Mouse (Mus musculus): ENCODE measurements around the gene Slc2a13. TPM values are rescaled to one million over a fixed set of nuclear protein-coding genes. Genes with fewer than 3 reads are reported as not detected.

Slc2a13 gene
- polyA plus RNA-seq, 1 experiment: 18.2 TPM

DNA sequence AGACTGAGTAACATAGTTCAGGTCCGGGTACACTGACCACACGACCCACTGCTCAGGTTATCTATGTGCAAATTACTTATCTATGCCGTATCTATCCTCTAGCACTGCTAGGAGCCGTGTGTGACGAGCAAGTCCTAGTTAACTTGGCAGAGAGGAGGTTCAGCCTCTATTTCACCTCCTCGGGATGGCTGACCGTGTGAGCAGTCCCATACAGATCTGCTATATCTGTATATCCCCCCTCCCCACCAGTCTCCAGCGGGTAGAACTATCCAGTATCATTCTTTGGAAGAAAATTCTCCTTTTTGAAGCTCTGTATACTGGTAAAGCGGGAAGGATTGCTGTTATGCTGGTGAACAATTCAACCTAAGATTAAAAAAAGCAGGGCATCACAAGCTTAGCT is 70.8 kb downstream of the Slc2a13 start:
- 90% methylated on average over 9 of the region's 9 CpGs for WGBS
- H3K27me3 ChIP-seq (ENCODE audit: control insufficient read depth, insufficient read depth, low read length): no peaks in the 10 kb centered on the region
- TF ChIP-seq POLR2A (IDR thresholded peaks at IDR 0.05; ENCODE audit: borderline replicate concordance, insufficient read depth, low read length): no peak
- no peak for TF ChIP-seq CTCF (IDR thresholded peaks at IDR 0.05; ENCODE audit: borderline replicate concordance, insufficient read depth, low read depth, low read length)
- H3K4me1 ChIP-seq (ENCODE audit: control insufficient read depth, insufficient read depth, low read length): peaks cover 4% of the 10 kb centered on the region; the same call in 1 of the 2 replicates
- no peak overlapping the region for H3K4me3 ChIP-seq (replicated peaks; ENCODE audit: insufficient read depth, low read depth, low read length)
- no peak for DNase-seq
- no peak overlapping the region for H3K27ac ChIP-seq (ENCODE audit: insufficient read depth, low read length)

DNA sequence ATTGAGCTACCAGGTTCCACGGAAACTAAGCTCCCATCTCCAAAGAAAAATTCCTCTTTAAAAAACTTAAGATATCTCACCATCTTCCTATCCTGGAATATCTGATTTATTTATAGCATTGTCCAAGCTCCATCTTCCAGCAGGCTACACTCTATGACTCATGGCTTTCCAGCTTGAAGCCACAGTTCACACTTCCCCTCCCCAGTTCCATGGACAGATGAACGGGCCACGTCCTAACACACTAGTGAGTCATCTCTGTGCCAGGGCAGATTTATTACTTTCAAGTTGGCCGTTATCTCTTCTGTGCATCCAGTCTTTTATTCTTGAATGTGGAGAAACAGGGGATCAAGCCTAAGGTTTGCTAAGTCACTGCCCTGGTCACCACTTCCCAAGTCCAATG is 78.0 kb downstream of the Slc2a13 start:
- Histone ChIP-seq H3K4me1 (ENCODE audit: control insufficient read depth, insufficient read depth, low read length) (peaks cover 19% of the 10 kb centered on the region), H3K27ac (ENCODE audit: insufficient read depth, low read length) (no peak overlapping the region), H3K27me3 (ENCODE audit: control insufficient read depth, insufficient read depth, low read length) (no peaks in the 10 kb centered on the region), H3K4me3 (replicated peaks; ENCODE audit: insufficient read depth, low read depth, low read length) (no peak overlapping the region)
- no peak for TF ChIP-seq CTCF (IDR thresholded peaks at IDR 0.05; ENCODE audit: borderline replicate concordance, insufficient read depth, low read depth, low read length)
- no peak for TF ChIP-seq POLR2A (IDR thresholded peaks at IDR 0.05; ENCODE audit: borderline replicate concordance, insufficient read depth, low read length)
- 19% methylated on average over 4 of the region's 4 CpGs for WGBS
- peak; percentile 46 to 81 for DNase-seq

DNA sequence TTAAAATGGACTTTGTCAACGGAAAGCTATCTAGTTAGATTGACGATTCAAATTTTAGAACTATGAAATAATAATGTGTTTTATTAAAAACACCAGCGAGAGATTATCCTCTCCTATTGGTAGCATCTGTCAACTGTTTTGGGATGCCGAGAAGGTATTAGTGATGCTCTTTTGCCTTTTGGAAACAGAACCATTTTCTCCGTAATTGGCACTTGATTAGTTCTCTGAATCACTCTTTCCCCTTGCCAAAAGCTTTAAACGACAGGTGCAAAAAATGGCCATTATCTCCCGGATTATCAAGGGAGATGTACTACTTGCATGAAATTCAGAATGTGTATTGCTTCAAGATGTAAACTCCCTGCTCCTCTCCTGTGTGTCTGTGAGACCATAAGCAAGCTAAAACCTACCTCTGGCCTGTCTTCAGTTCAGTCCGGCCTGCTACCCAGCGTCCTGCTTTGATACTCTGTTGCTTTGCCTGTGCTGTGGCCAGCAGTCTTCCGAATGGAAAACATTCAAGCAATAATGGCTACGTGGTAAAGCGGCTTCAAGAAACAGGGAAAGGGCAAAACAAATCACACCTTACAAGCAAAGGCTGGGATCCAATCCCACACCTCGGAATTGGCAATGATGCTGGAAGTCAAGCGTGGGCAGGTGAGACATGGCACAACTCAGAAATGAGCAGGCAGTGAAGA is 93.0 kb downstream of the Slc2a13 start:
- 10% methylated on average over 14 of the region's 14 CpGs for WGBS
- H3K4me3 ChIP-seq (replicated peaks; ENCODE audit: insufficient read depth, low read depth, low read length): no peak overlapping the region
- no peak for TF ChIP-seq POLR2A (IDR thresholded peaks at IDR 0.05; ENCODE audit: borderline replicate concordance, insufficient read depth, low read length)
- no peak for TF ChIP-seq CTCF (IDR thresholded peaks at IDR 0.05; ENCODE audit: borderline replicate concordance, insufficient read depth, low read depth, low read length)
- peak; percentile 66 to 83 for DNase-seq
- peak overlapping the region; percentile 42; the same call in 1 of the 2 replicates for H3K27ac ChIP-seq (ENCODE audit: insufficient read depth, low read length)
- no peaks in the 10 kb centered on the region for H3K27me3 ChIP-seq (ENCODE audit: control insufficient read depth, insufficient read depth, low read length)
- peaks cover 16% of the 10 kb centered on the region for H3K4me1 ChIP-seq (ENCODE audit: control insufficient read depth, insufficient read depth, low read length)

DNA sequence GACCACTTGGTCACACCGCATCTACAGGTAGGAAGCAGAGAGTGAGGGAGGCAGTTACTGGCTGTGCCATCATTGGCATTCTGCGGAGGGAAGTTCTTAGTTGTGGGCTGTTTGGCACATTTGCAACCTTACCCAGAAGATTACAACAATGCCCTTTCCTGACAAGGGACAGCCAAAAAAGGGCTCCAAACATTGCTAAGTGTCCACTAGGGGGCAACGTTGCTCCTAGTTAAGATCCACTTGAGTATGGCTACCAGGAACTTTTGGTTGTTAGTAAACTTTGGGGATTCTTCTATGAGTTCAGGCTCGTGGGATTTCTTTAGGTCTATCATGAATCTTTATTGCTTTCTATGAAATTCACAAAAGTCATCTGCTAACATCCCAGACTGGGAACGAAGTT is 95.3 kb downstream of the Slc2a13 start:
- DNase-seq: peak; percentile 53 to 62
- Histone ChIP-seq H3K27ac (ENCODE audit: insufficient read depth, low read length) (no peak overlapping the region), H3K4me3 (replicated peaks; ENCODE audit: insufficient read depth, low read depth, low read length) (no peak overlapping the region), H3K27me3 (ENCODE audit: control insufficient read depth, insufficient read depth, low read length) (no peaks in the 10 kb centered on the region), H3K4me1 (ENCODE audit: control insufficient read depth, insufficient read depth, low read length) (peaks cover 18% of the 10 kb centered on the region)
- 59% methylated on average over 5 of the region's 5 CpGs for WGBS
- no peak for TF ChIP-seq POLR2A (IDR thresholded peaks at IDR 0.05; ENCODE audit: borderline replicate concordance, insufficient read depth, low read length)
- peak; percentile 66 for TF ChIP-seq CTCF (IDR thresholded peaks at IDR 0.05; ENCODE audit: borderline replicate concordance, insufficient read depth, low read depth, low read length)

DNA sequence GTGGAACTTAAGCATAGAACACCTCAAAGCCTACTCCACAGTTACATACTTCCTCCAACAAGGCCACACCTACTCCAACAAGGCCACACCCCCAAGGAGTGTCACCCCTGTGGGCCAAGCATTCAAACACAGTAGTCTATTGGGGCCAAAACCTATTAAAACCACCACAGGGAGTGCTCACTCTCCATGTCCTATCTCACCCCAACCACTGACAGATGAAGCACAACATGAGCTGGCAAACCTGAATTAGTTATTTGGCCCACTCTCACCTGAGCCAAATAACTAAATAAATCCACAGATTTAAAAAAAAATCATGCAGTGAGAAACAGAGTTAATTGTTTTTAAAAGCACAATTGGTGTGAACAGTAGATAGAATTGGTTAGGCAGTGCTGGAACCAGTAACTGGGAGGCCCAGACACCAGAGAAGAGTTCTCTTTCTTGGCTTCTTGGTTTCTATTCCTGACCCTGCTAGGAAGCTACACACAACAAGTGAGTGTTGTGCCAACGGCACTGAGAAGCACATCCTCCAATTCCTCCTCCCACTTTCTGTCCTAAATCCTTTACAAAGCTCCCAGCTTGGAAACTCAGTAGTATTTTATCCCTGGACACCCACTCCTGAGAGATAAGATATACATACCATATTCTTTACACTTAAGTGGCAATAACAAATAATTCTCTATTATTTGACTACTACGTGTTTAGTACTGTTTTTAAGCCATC is 99.2 kb downstream of the Slc2a13 start:
- Histone ChIP-seq H3K27me3 (ENCODE audit: control insufficient read depth, insufficient read depth, low read length) (no peaks in the 10 kb centered on the region), H3K4me3 (replicated peaks; ENCODE audit: insufficient read depth, low read depth, low read length) (no peak overlapping the region), H3K4me1 (ENCODE audit: control insufficient read depth, insufficient read depth, low read length) (peaks cover 6% of the 10 kb centered on the region; the same call in 1 of the 2 replicates), H3K27ac (ENCODE audit: insufficient read depth, low read length) (no peak overlapping the region)
- DNase-seq: peak; percentile 43 to 70
- WGBS: 49% methylated on average over 2 of the region's 2 CpGs
- TF ChIP-seq POLR2A (IDR thresholded peaks at IDR 0.05; ENCODE audit: borderline replicate concordance, insufficient read depth, low read length) (no peak), CTCF (IDR thresholded peaks at IDR 0.05; ENCODE audit: borderline replicate concordance, insufficient read depth, low read depth, low read length) (no peak)

DNA sequence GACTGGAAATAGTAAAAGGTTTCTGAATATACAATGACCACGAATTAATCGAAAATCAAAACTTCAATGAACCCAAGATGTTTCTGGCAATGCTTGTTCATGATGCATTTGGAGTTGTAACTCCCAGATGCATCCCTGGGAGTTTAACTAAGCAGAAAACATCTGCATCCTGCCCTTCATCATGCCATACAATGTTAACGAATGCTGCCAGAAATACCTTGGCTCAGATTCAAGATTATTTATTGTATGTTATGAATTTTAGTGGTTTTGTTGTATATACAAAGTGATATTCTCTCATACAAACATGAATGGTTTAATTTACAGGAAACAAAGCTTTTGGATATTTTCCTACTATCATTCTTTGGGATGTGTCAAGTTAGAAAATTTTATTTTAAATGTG is 107.7 kb downstream of the Slc2a13 start:
- no peaks in the 10 kb centered on the region for H3K27me3 ChIP-seq (ENCODE audit: control insufficient read depth, insufficient read depth, low read length)
- DNase-seq: no peak
- H3K4me1 ChIP-seq (ENCODE audit: control insufficient read depth, insufficient read depth, low read length): peaks cover 4% of the 10 kb centered on the region; the same call in 1 of the 2 replicates
- TF ChIP-seq CTCF (IDR thresholded peaks at IDR 0.05; ENCODE audit: borderline replicate concordance, insufficient read depth, low read depth, low read length) (no peak), POLR2A (IDR thresholded peaks at IDR 0.05; ENCODE audit: borderline replicate concordance, insufficient read depth, low read length) (no peak)
- 57% methylated on average over 3 of the region's 3 CpGs for WGBS
- no peak overlapping the region for H3K27ac ChIP-seq (ENCODE audit: insufficient read depth, low read length)
- H3K4me3 ChIP-seq (replicated peaks; ENCODE audit: insufficient read depth, low read depth, low read length): no peak overlapping the region

DNA sequence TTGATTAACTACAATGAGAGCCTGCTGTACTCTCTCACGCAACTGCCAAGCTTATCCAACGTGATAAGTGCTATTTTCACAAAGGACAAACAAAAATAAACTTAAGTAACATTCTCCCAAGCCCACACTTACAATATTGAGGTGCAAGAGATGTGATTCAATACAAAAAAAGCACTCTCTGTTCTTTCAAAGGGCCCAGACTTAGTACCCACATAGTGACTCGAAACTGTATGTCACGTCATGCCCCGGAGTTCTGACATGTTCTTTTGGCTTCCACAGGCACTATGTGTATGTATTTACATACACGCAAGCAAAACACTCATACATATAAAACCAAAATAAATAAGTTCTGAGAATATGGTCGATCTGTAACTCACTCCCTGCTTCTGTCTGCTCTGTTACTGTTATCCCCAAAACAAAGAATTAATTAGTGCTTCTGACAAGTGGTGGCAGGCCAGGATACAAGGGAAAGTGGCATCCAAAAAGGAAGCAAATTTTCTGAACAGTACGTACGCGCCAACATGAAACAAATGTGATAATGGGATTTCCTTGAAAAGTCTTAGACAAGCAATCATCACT is 109.1 kb downstream of the Slc2a13 start:
- WGBS: 88% methylated on average over 10 of the region's 10 CpGs
- Histone ChIP-seq H3K27ac (ENCODE audit: insufficient read depth, low read length) (peak overlapping the region; percentile 87; the same call in 1 of the 2 replicates), H3K27me3 (ENCODE audit: control insufficient read depth, insufficient read depth, low read length) (no peaks in the 10 kb centered on the region), H3K4me1 (ENCODE audit: control insufficient read depth, insufficient read depth, low read length) (peaks cover 4% of the 10 kb centered on the region; the same call in 1 of the 2 replicates), H3K4me3 (replicated peaks; ENCODE audit: insufficient read depth, low read depth, low read length) (no peak overlapping the region)
- DNase-seq: no peak
- TF ChIP-seq CTCF (IDR thresholded peaks at IDR 0.05; ENCODE audit: borderline replicate concordance, insufficient read depth, low read depth, low read length): no peak
- TF ChIP-seq POLR2A (IDR thresholded peaks at IDR 0.05; ENCODE audit: borderline replicate concordance, insufficient read depth, low read length): no peak

All from cerebellum, adult 2 months (tissue).